Mouse (Mus musculus): ENCODE data around the gene Ttc21a. TPM values are rescaled to one million over a fixed set of nuclear protein-coding genes. Genes with fewer than 3 reads are reported as not detected.

Ttc21a gene
- total RNA-seq, 1 experiment: 0.40 TPM

DNA sequence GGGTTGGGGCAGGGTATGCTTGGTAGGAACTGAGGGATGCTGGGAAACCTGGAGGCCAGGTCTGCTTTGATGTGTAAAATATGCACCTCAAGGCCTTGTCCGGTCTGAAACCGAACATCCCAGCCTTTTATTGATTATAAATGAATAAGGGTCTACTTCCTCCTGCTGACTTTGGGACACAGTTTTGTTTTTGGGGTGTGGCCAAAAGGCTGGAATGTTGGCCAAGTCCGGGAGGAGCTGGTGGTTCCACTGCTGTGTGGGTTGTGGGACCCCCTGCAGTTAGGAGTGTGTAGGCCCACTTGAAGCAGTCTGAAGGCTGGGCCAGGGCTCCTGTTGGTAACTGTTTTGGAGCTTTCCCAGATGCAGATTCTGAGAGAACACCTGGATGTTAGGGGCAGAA, 68.5 kb downstream of the Ttc21a start:
- TF ChIP-seq MAFK (IDR thresholded peaks at IDR 0.05; ENCODE audit: insufficient read depth, low read depth, low read length) (no peak), ZNF384 (IDR thresholded peaks at IDR 0.05; ENCODE audit: low read depth, low read length) (no peak), ZC3H11A (IDR thresholded peaks at IDR 0.05; ENCODE audit: borderline replicate concordance, low read depth, low read length) (no peak), HCFC1 (IDR thresholded peaks at IDR 0.05; ENCODE audit: borderline replicate concordance, insufficient read depth, low read length) (no peak), CHD2 (IDR thresholded peaks at IDR 0.05; ENCODE audit: low read depth, low read length) (no peak)
- Histone ChIP-seq H3K27ac (ENCODE audit: insufficient read depth, low read depth, low read length, poor library complexity, severe bottlenecking) (peak overlapping the region; percentile 95), H3K4me1 (ENCODE audit: control insufficient read depth in 2 of 2, insufficient read depth in 2 of 2, low read length in 2 of 2, poor library complexity in 1 of 2) (peaks cover 7 to 34% of the 10 kb centered on the region in 2 experiments; a peak in 3 of 4 replicates), H3K9ac (ENCODE audit: insufficient read depth, low read depth, low read length, poor library complexity, severe bottlenecking) (no peak overlapping the region; the same call in 1 of the 2 replicates), H3K36me3 (ENCODE audit: control insufficient read depth, insufficient read depth, low read length, poor library complexity, severe bottlenecking) (no peaks in the 10 kb centered on the region), H3K4me3 (ENCODE audit: insufficient read depth in 1 of 2, low read depth in 1 of 2, low read length in 2 of 2, poor library complexity in 1 of 2, severe bottlenecking in 1 of 2) (no peak overlapping the region), H3K9me3 (ENCODE audit: control insufficient read depth, insufficient read depth, low read depth, low read length) (no peaks in the 10 kb centered on the region)
- DNase-seq (ENCODE audit: low read depth, low spot score): peak; percentile 77
- in situ Hi-C loops (cut with MboI; ENCODE audit: low sequenced_read_pairs in 2 of 2, unreplicated experiment in 2 of 2): no loop called here

DNA sequence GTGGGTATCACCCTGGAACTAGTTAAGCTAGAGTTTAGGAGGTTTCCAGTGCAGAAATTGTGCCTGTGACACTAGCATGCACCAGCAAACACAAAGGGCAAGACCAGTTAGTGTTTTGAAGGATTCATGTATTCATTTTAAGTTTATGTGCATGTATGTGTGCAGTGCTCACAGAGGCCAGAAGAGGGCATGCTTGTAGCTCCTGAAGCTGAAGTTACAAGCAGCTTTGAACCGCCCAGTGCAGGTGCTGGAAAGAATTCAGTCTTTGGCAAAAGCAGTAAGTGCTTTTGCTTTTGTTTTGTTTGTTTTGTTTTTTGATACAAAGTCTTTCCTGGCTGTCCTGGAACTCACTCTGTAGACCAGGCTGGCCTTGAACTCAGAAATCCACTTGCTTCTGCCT, 70.4 kb downstream of the Ttc21a start:
- Histone ChIP-seq H3K27ac (ENCODE audit: insufficient read depth, low read depth, low read length, poor library complexity, severe bottlenecking) (0 out of 2 replicates have a peak overlapping the region, but pooled peaks have one; percentile 8), H3K9me3 (ENCODE audit: control insufficient read depth, insufficient read depth, low read depth, low read length) (no peaks in the 10 kb centered on the region), H3K4me1 (ENCODE audit: control insufficient read depth in 2 of 2, insufficient read depth in 2 of 2, low read length in 2 of 2, poor library complexity in 1 of 2) (peaks cover 8 to 34% of the 10 kb centered on the region in 2 experiments; a peak in 3 of 4 replicates), H3K36me3 (ENCODE audit: control insufficient read depth, insufficient read depth, low read length, poor library complexity, severe bottlenecking) (no peaks in the 10 kb centered on the region), H3K9ac (ENCODE audit: insufficient read depth, low read depth, low read length, poor library complexity, severe bottlenecking) (no peak overlapping the region; the same call in 1 of the 2 replicates), H3K4me3 (ENCODE audit: insufficient read depth in 1 of 2, low read depth in 1 of 2, low read length in 2 of 2, poor library complexity in 1 of 2, severe bottlenecking in 1 of 2) (no peak overlapping the region)
- no peak for TF ChIP-seq HCFC1 (IDR thresholded peaks at IDR 0.05; ENCODE audit: borderline replicate concordance, insufficient read depth, low read length)
- TF ChIP-seq CHD2 (IDR thresholded peaks at IDR 0.05; ENCODE audit: low read depth, low read length): no peak
- TF ChIP-seq ZC3H11A (IDR thresholded peaks at IDR 0.05; ENCODE audit: borderline replicate concordance, low read depth, low read length): no peak
- TF ChIP-seq MAFK (IDR thresholded peaks at IDR 0.05; ENCODE audit: insufficient read depth, low read depth, low read length): no peak
- TF ChIP-seq ZNF384 (IDR thresholded peaks at IDR 0.05; ENCODE audit: low read depth, low read length): no peak
- DNase-seq (ENCODE audit: low read depth, low spot score): no peak
- in situ Hi-C loops (cut with MboI; ENCODE audit: low sequenced_read_pairs in 2 of 2, unreplicated experiment in 2 of 2): no loop called here

DNA sequence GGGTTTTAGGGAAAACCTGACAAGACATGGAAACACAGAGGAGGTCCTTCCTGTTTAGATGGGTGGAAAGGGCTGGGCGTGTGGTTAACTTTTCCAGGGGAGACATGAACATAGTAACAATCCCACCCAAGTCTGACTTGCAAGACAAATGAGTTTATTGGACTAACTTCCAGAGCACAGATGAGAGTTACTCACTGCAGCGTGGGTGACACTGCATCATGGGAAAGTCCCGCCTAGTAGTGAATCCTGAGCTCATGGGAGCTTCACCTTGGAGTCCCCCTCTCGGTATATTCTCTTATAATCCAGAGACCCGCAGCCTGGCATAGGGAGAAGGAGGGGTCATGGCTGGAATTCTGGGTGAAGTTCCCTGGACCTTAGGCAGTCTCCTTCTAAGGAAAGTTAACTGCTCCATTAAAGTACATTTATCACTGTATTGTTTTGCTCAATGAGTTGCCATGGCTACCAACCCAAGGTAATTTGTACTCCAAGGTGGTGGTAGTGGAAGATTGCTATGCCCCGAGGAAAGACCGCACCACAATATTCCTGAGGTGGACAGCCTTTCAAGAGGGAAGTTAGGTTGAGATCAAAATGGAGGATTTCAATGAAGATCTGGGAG, 71.9 kb downstream of the Ttc21a start:
- Histone ChIP-seq H3K4me1 (ENCODE audit: control insufficient read depth in 2 of 2, insufficient read depth in 2 of 2, low read length in 2 of 2, poor library complexity in 1 of 2) (peaks cover 14 to 32% of the 10 kb centered on the region in 2 experiments), H3K27ac (ENCODE audit: insufficient read depth, low read depth, low read length, poor library complexity, severe bottlenecking) (peak overlapping the region; percentile 51; the same call in 1 of the 2 replicates)
- in situ Hi-C loops (cut with MboI; ENCODE audit: low sequenced_read_pairs in 2 of 2, unreplicated experiment in 2 of 2): no loop called here

DNA sequence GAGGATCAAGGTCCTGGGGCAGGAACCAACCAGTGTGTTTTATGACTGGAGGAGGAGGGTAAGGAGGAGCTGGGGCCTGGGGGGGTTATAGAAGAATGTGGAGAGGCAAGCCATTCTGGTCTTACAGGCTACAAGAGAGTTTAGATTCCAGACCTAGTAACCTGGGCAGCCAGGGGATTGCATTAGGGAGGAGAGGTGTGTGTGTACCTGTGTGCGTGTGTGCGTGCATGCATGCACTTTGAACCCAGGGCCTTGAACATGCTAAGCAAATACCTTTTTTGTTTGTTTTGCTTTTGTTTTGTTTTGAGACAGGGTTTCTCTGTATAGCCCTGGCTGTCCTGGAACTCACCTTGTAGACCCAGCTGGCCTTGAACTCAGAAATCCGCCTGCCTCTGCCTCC, 72.5 kb downstream of the Ttc21a start:
- Histone ChIP-seq H3K27ac (ENCODE audit: insufficient read depth, low read depth, low read length, poor library complexity, severe bottlenecking) (peak overlapping the region; percentile 51; the same call in 1 of the 2 replicates), H3K4me3 (ENCODE audit: insufficient read depth in 1 of 2, low read depth in 1 of 2, low read length in 2 of 2, poor library complexity in 1 of 2, severe bottlenecking in 1 of 2) (no peak overlapping the region), H3K9me3 (ENCODE audit: control insufficient read depth, insufficient read depth, low read depth, low read length) (no peaks in the 10 kb centered on the region), H3K4me1 (ENCODE audit: control insufficient read depth in 2 of 2, insufficient read depth in 2 of 2, low read length in 2 of 2, poor library complexity in 1 of 2) (peaks cover 14 to 32% of the 10 kb centered on the region in 2 experiments), H3K36me3 (ENCODE audit: control insufficient read depth, insufficient read depth, low read length, poor library complexity, severe bottlenecking) (no peaks in the 10 kb centered on the region), H3K9ac (ENCODE audit: insufficient read depth, low read depth, low read length, poor library complexity, severe bottlenecking) (no peak overlapping the region)
- in situ Hi-C loops (cut with MboI; ENCODE audit: low sequenced_read_pairs in 2 of 2, unreplicated experiment in 2 of 2): no loop called here
- no peak for DNase-seq (ENCODE audit: low read depth, low spot score)
- no peak for TF ChIP-seq CHD2 (IDR thresholded peaks at IDR 0.05; ENCODE audit: low read depth, low read length)
- TF ChIP-seq ZC3H11A (IDR thresholded peaks at IDR 0.05; ENCODE audit: borderline replicate concordance, low read depth, low read length): no peak
- no peak for TF ChIP-seq ZNF384 (IDR thresholded peaks at IDR 0.05; ENCODE audit: low read depth, low read length)

More for the DNA sequence above, 71.9 kb downstream of the Ttc21a start:
- Histone ChIP-seq H3K36me3 (ENCODE audit: control insufficient read depth, insufficient read depth, low read length, poor library complexity, severe bottlenecking) (no peaks in the 10 kb centered on the region), H3K9ac (ENCODE audit: insufficient read depth, low read depth, low read length, poor library complexity, severe bottlenecking) (no peak overlapping the region; the same call in 1 of the 2 replicates), H3K4me3 (ENCODE audit: insufficient read depth in 1 of 2, low read depth in 1 of 2, low read length in 2 of 2, poor library complexity in 1 of 2, severe bottlenecking in 1 of 2) (no peak overlapping the region), H3K9me3 (ENCODE audit: control insufficient read depth, insufficient read depth, low read depth, low read length) (no peaks in the 10 kb centered on the region)
- DNase-seq (ENCODE audit: low read depth, low spot score): peak; percentile 54
- TF ChIP-seq HCFC1 (IDR thresholded peaks at IDR 0.05; ENCODE audit: borderline replicate concordance, insufficient read depth, low read length) (no peak), MAFK (IDR thresholded peaks at IDR 0.05; ENCODE audit: insufficient read depth, low read depth, low read length) (no peak), ZC3H11A (IDR thresholded peaks at IDR 0.05; ENCODE audit: borderline replicate concordance, low read depth, low read length) (no peak), ZNF384 (IDR thresholded peaks at IDR 0.05; ENCODE audit: low read depth, low read length) (no peak), CHD2 (IDR thresholded peaks at IDR 0.05; ENCODE audit: low read depth, low read length) (no peak)
